Mouse (Mus musculus) embryonic fibroblast, embryonic 13.5 days (primary cell): ENCODE measurements around the gene Dlat.

Source experiments
- CTCF ChIP-seq: IDR thresholded peaks from 2 replicates; pipeline ENCODE4 v1.5.1; 2011; ENCODE audit warnings: mild to moderate bottlenecking, control low read depth, low read length, moderate library complexity, borderline replicate concordance; ENCODE audit not compliant: insufficient read depth
- POLR2A ChIP-seq: IDR thresholded peaks from 2 replicates; pipeline ENCODE4 v1.6.1; 2011; ENCODE audit warnings: low read depth, mild to moderate bottlenecking, control low read depth, low read length, moderate library complexity

GRCm38 (mm10) chr9:50603998-50604324 is 55.6 kb downstream of the Dlat start:
- TF ChIP-seq CTCF: peak; percentile 34; the same call in 1 of the 2 replicates
- TF ChIP-seq POLR2A: no peak
